Mouse (Mus musculus) forebrain, embryonic 16.5 days (tissue): ENCODE data around the gene Serpina10. TPM values are rescaled to one million over a fixed set of nuclear protein-coding genes. Genes with fewer than 3 reads are reported as not detected.
A peak's percentile ranks its signal among the peaks of the same experiment; 100 is the strongest.
"Not testable (repeated sequence)": the region's sequence is repeated elsewhere in the genome, so short reads cannot be mapped to it uniquely, and the experiment has no call there.

Experiments
- ATAC-seq: fragments of 200-750 bp; cut with Nextera tagmentation; 2 replicates; pipeline ENCODE4 v1.8.0; 2017; ENCODE audit warnings: mild to moderate bottlenecking, moderate library complexity
- H3K27ac ChIP-seq: fragments of 300-500 bp; sonication (generic); 2 replicates; pipeline ENCODE4 v1.5.1; 2014; ENCODE audit warnings: low read length, control low read depth
- H3K27me3 ChIP-seq: fragments of 300-500 bp; sonication (generic); replicated peaks from 2 replicates; pipeline ENCODE4 v1.6.1; 2014; ENCODE audit warnings: low read length; ENCODE audit not compliant: control insufficient read depth, insufficient read depth
- H3K36me3 ChIP-seq: fragments of 300-500 bp; sonication (generic); 2 replicates; pipeline ENCODE4 v1.6.1; 2014; ENCODE audit not compliant: control insufficient read depth, insufficient read depth
- H3K4me1 ChIP-seq: fragments of 300-500 bp; sonication (generic); replicated peaks from 2 replicates; pipeline ENCODE4 v1.6.1; 2014; ENCODE audit warnings: low read length; ENCODE audit not compliant: control insufficient read depth, insufficient read depth
- H3K4me2 ChIP-seq: fragments of 300-500 bp; sonication (generic); 2 replicates; pipeline ENCODE4 v1.6.1; 2014; ENCODE audit warnings: mild to moderate bottlenecking, low read length, control low read depth
- H3K4me3 ChIP-seq: fragments of 300-500 bp; sonication (generic); replicated peaks from 2 replicates; pipeline ENCODE4 v1.5.1; 2014; ENCODE audit warnings: mild to moderate bottlenecking, low read length, control low read depth
- H3K9ac ChIP-seq: fragments of 300-500 bp; sonication (generic); replicated peaks from 2 replicates; pipeline ENCODE4 v1.6.1; 2014; ENCODE audit warnings: low read depth, low read length, control low read depth
- H3K9me3 ChIP-seq: fragments of 300-500 bp; sonication (generic); 2 replicates; pipeline ENCODE4 v1.6.1; 2016; ENCODE audit warnings: low read length; ENCODE audit not compliant: control insufficient read depth
- WGBS: fragments of 180-500 bp; shearing (Covaris S2); extraction: QIAGEN DNeasy Blood & Tissue Kit; methylation state at CpG from one replicate; pipeline ENCODE4 v1.1.7; 2014; 5-methylcytosine and 5-hydroxymethylcytosine counted together
- polyA plus RNA-seq: library from polyadenylated mRNA; unstranded; fragments of >200 nt; fragmentation: Nextera tagmentation; extraction: Ambion mirVana; gene quantifications from 2 replicates; pipeline ENCODE4 v1.2.1, GENCODE M21; 2015

Serpina10 gene
- polyA plus RNA-seq, 1 experiment from 2014 or later, result 0.14 TPM

GRCm38 (mm10) chr12:103635846-103636245 is 4.6 kb upstream of the Serpina10 start:
- H3K36me3 ChIP-seq, result no peaks in the 10 kb centered on the region
- no peaks in the 10 kb centered on the region for H3K27me3 ChIP-seq
- H3K4me1 ChIP-seq, result no peaks in the 10 kb centered on the region
- no peak overlapping the region for H3K9ac ChIP-seq
- no peaks in the 10 kb centered on the region for H3K9me3 ChIP-seq
- H3K27ac ChIP-seq, result no peak overlapping the region
- no peak overlapping the region for H3K4me3 ChIP-seq
- 85% methylated on average over 2 of the region's 2 CpGs for WGBS
- no peak overlapping the region for H3K4me2 ChIP-seq
- no peak for ATAC-seq

GRCm38 (mm10) chr12:103634430-103634829 is 3.2 kb upstream of the Serpina10 start:
- H3K36me3 ChIP-seq, result no peaks in the 10 kb centered on the region
- no peak overlapping the region for H3K27ac ChIP-seq
- 0 out of 2 replicates have a peak, but pooled peaks have one; percentile 40 for ATAC-seq
- no peaks in the 10 kb centered on the region for H3K4me1 ChIP-seq
- H3K27me3 ChIP-seq, result no peaks in the 10 kb centered on the region
- no peak overlapping the region for H3K4me3 ChIP-seq
- no peak overlapping the region for H3K9ac ChIP-seq
- WGBS, result 65% methylated on average over 2 of the region's 2 CpGs
- no peak overlapping the region for H3K4me2 ChIP-seq
- H3K9me3 ChIP-seq, result no peaks in the 10 kb centered on the region

- no peak overlapping the region for H3K4me3 ChIP-seq
- no peak overlapping the region for H3K27ac ChIP-seq
- H3K9me3 ChIP-seq, result no peaks in the 10 kb centered on the region
- 93% methylated on average over 10 of the region's 10 CpGs for WGBS
- ATAC-seq, result no peak
- no peaks in the 10 kb centered on the region for H3K36me3 ChIP-seq
- H3K4me2 ChIP-seq, result no peak overlapping the region
- H3K27me3 ChIP-seq, result no peaks in the 10 kb centered on the region
- H3K4me1 ChIP-seq, result no peaks in the 10 kb centered on the region
- no peak overlapping the region for H3K9ac ChIP-seq
Observed at GRCm38 (mm10) chr12:103616860-103617261, 14.4 kb downstream of the Serpina10 start.

- H3K4me3 ChIP-seq, result no peak overlapping the region
- H3K27ac ChIP-seq, result no peak overlapping the region
- no peaks in the 10 kb centered on the region for H3K4me1 ChIP-seq
- no peaks in the 10 kb centered on the region for H3K27me3 ChIP-seq
- ATAC-seq, result no peak
- no peak overlapping the region for H3K9ac ChIP-seq
- H3K9me3 ChIP-seq, result no peaks in the 10 kb centered on the region
- WGBS, result 80% methylated on average over 4 of the region's 4 CpGs
- H3K4me2 ChIP-seq, result no peak overlapping the region
- H3K36me3 ChIP-seq, result no peaks in the 10 kb centered on the region
Observed at GRCm38 (mm10) chr12:103615734-103616133, 15.5 kb downstream of the Serpina10 start.

- H3K4me3 ChIP-seq, result no peak overlapping the region
- no peak overlapping the region for H3K27ac ChIP-seq
- no peaks in the 10 kb centered on the region for H3K36me3 ChIP-seq
- WGBS, result 91% methylated on average over 1 of the region's 1 CpGs
- H3K27me3 ChIP-seq, result no peaks in the 10 kb centered on the region
- no peaks in the 10 kb centered on the region for H3K4me1 ChIP-seq
- no peak for ATAC-seq
- no peak overlapping the region for H3K4me2 ChIP-seq
- no peak overlapping the region for H3K9ac ChIP-seq
- H3K9me3 ChIP-seq, result no peaks in the 10 kb centered on the region
Observed at GRCm38 (mm10) chr12:103615141-103615540, 16.1 kb downstream of the Serpina10 start.

GRCm38 (mm10) chr12:103601839-103602238 is 29.4 kb downstream of the Serpina10 start:
- Histone ChIP-seq H3K4me2 (no peak overlapping the region), H3K9ac (no peak overlapping the region), H3K27me3 (no peaks in the 10 kb centered on the region), H3K4me3 (no peak overlapping the region), H3K36me3 (no peaks in the 10 kb centered on the region), H3K9me3 (no peaks in the 10 kb centered on the region), H3K4me1 (no peaks in the 10 kb centered on the region), H3K27ac (no peak overlapping the region)
- no peak for ATAC-seq
- 81% methylated on average over 3 of the region's 3 CpGs for WGBS

- no peaks in the 10 kb centered on the region for H3K9me3 ChIP-seq
- no peak overlapping the region for H3K27ac ChIP-seq
- no peaks in the 10 kb centered on the region for H3K27me3 ChIP-seq
- H3K4me3 ChIP-seq, result no peak overlapping the region
- no peak overlapping the region for H3K9ac ChIP-seq
- H3K36me3 ChIP-seq, result no peaks in the 10 kb centered on the region
- 30% methylated on average over 3 of the region's 3 CpGs for WGBS
- ATAC-seq, result no peak
- no peak overlapping the region for H3K4me2 ChIP-seq
- no peaks in the 10 kb centered on the region for H3K4me1 ChIP-seq
Observed at GRCm38 (mm10) chr12:103600364-103600763, 30.9 kb downstream of the Serpina10 start.

GRCm38 (mm10) chr12:103598411-103598810 is 32.8 kb downstream of the Serpina10 start:
- no peaks in the 10 kb centered on the region for H3K36me3 ChIP-seq
- no peaks in the 10 kb centered on the region for H3K9me3 ChIP-seq
- ATAC-seq, result no peak
- no peak overlapping the region for H3K4me2 ChIP-seq
- no peak overlapping the region for H3K9ac ChIP-seq
- no peaks in the 10 kb centered on the region for H3K27me3 ChIP-seq
- no peaks in the 10 kb centered on the region for H3K4me1 ChIP-seq
- H3K27ac ChIP-seq, result no peak overlapping the region
- no peak overlapping the region for H3K4me3 ChIP-seq
- 81% methylated on average over 2 of the region's 2 CpGs for WGBS

GRCm38 (mm10) chr12:103583771-103584170 is 47.5 kb downstream of the Serpina10 start:
- Histone ChIP-seq H3K9me3 (no peaks in the 10 kb centered on the region), H3K27ac (no peak overlapping the region)

GRCm38 (mm10) chr12:103578148-103578547 is 53.1 kb downstream of the Serpina10 start:
- H3K36me3 ChIP-seq, H3K27ac ChIP-seq, H3K4me2 ChIP-seq, H3K9ac ChIP-seq, H3K27me3 ChIP-seq, H3K9me3 ChIP-seq, H3K4me1 ChIP-seq, H3K4me3 ChIP-seq, ATAC-seq: not testable (repeated sequence)
- WGBS, result 92% methylated on average over 6 of the region's 6 CpGs

More at GRCm38 (mm10) chr12:103583771-103584170, 47.5 kb downstream of the Serpina10 start:
- Histone ChIP-seq H3K27me3 (no peaks in the 10 kb centered on the region), H3K4me1 (no peaks in the 10 kb centered on the region), H3K36me3 (no peaks in the 10 kb centered on the region), H3K9ac (no peak overlapping the region), H3K4me3 (no peak overlapping the region), H3K4me2 (no peak overlapping the region)
- no peak for ATAC-seq
- 93% methylated on average over 8 of the region's 8 CpGs for WGBS
